In genomic region chr6:81972595-81972994, GRCm38 (mm10) we compare ENCODE assay signal across 31 mouse cellular contexts.
"Had no signal": no experiment of that assay in that cellular context is flagged by ENCODE, and none has a peak within 500 bp of the region (broad histone marks: within the 10 kb centered on the region; RNA-seq: fewer than 3 reads in every experiment).

No protein-coding gene starts in this region.

- H3K36me3 ChIP-seq: limb, embryonic 10.5 days; limb, embryonic 12.5 days; limb, embryonic 13.5 days; limb, embryonic 15.5 days; liver, embryonic 12.5 days; liver, embryonic 13.5 days; liver, embryonic 15.5 days; lung, embryonic 15.5 days; midbrain, embryonic 10.5 days; midbrain, embryonic 12.5 days; midbrain, embryonic 13.5 days; midbrain, embryonic 15.5 days; neural tube, embryonic 12.5 days; neural tube, embryonic 13.5 days had no signal

- ATAC-seq: liver, embryonic 12.5 days; liver, postnatal 0 days; lung, postnatal 0 days; midbrain, embryonic 13.5 days; midbrain, embryonic 15.5 days had no signal

- H3K4me3 ChIP-seq: limb, embryonic 10.5 days; limb, embryonic 12.5 days; limb, embryonic 13.5 days; limb, embryonic 15.5 days; liver, embryonic 12.5 days; liver, embryonic 13.5 days; liver, embryonic 15.5 days; lung, embryonic 15.5 days; megakaryocyte, embryonic 14.5 days; midbrain, embryonic 10.5 days; midbrain, embryonic 12.5 days; midbrain, embryonic 13.5 days; midbrain, embryonic 15.5 days; myocyte; neural tube, embryonic 12.5 days; neural tube, embryonic 13.5 days had no signal

- H3K4me2 ChIP-seq: limb, embryonic 12.5 days; limb, embryonic 13.5 days; limb, embryonic 15.5 days; liver, embryonic 11.5 days; liver, embryonic 12.5 days; liver, embryonic 13.5 days; liver, embryonic 15.5 days; lung, embryonic 14.5 days; lung, embryonic 15.5 days; midbrain, embryonic 12.5 days; midbrain, embryonic 13.5 days; midbrain, embryonic 15.5 days; neural tube, embryonic 12.5 days; neural tube, embryonic 13.5 days had no signal

- DNase-seq: left cerebral cortex, postnatal 4 days; liver; liver, embryonic 13.5 days; liver, postnatal 0 days; lung, adult 18-20 months; lung, adult 2 months; lung, embryonic 14.5 days; lung, postnatal 10 days; lung, postnatal 14 days; lung, postnatal 36 days; lung, postnatal 4 days; midbrain, embryonic 14.5 days had no signal

- H3K9me3 ChIP-seq: limb, embryonic 10.5 days; limb, embryonic 12.5 days; limb, embryonic 13.5 days; limb, embryonic 15.5 days; liver, embryonic 12.5 days; liver, embryonic 13.5 days; liver, embryonic 15.5 days; lung, embryonic 15.5 days; megakaryocyte, embryonic 14.5 days; midbrain, embryonic 10.5 days; midbrain, embryonic 12.5 days; midbrain, embryonic 13.5 days; midbrain, embryonic 15.5 days; neural tube, embryonic 12.5 days; neural tube, embryonic 13.5 days had no signal

- H3K4me1 ChIP-seq: limb, embryonic 10.5 days; limb, embryonic 12.5 days; limb, embryonic 13.5 days; limb, embryonic 15.5 days; liver, embryonic 12.5 days; liver, embryonic 13.5 days; liver, embryonic 15.5 days; lung, embryonic 15.5 days; megakaryocyte, embryonic 14.5 days; midbrain, embryonic 12.5 days; midbrain, embryonic 13.5 days; midbrain, embryonic 15.5 days; neural tube, embryonic 12.5 days; neural tube, embryonic 13.5 days had no signal

- H3K27ac ChIP-seq: limb, embryonic 10.5 days; limb, embryonic 12.5 days; limb, embryonic 13.5 days; limb, embryonic 15.5 days; liver, embryonic 12.5 days; liver, embryonic 13.5 days; liver, embryonic 14.5 days; liver, embryonic 15.5 days; lung, embryonic 15.5 days; macrophage; midbrain, embryonic 10.5 days; midbrain, embryonic 12.5 days; midbrain, embryonic 13.5 days; midbrain, embryonic 15.5 days; neural tube, embryonic 12.5 days; neural tube, embryonic 13.5 days had no signal

- H3K9ac ChIP-seq: limb, embryonic 12.5 days; limb, embryonic 13.5 days; limb, embryonic 15.5 days; liver, embryonic 12.5 days; liver, embryonic 13.5 days; liver, embryonic 14.5 days; liver, embryonic 15.5 days; liver, postnatal 0 days; lung, embryonic 14.5 days; lung, embryonic 15.5 days; midbrain, embryonic 12.5 days; midbrain, embryonic 13.5 days; midbrain, embryonic 15.5 days; neural tube, embryonic 12.5 days; neural tube, embryonic 13.5 days had no signal

- H3K27me3 ChIP-seq: limb, embryonic 12.5 days; limb, embryonic 13.5 days; limb, embryonic 15.5 days; liver, embryonic 13.5 days; liver, embryonic 15.5 days; lung, embryonic 15.5 days; neural tube, embryonic 12.5 days; neural tube, embryonic 13.5 days had no signal
